Mouse (Mus musculus): ENCODE data around the gene Frmd6. TPM values are rescaled to one million over a fixed set of nuclear protein-coding genes. Genes with fewer than 3 reads are reported as not detected.

Gene Frmd6
- polyA plus RNA-seq, 1 experiment = 29.9 TPM

- Histone ChIP-seq H3K4me1 (ENCODE audit: control insufficient read depth, insufficient read depth, low read length) (peaks cover 3% of the 10 kb centered on the region), H3K4me3 (ENCODE audit: insufficient read depth, low read length) (no peak overlapping the region), H3K27ac (ENCODE audit: insufficient read depth, low read length) (no peak overlapping the region)
- TF ChIP-seq POLR2A (IDR thresholded peaks at IDR 0.05; ENCODE audit: extremely low read depth, insufficient read depth, low read length) (no peak), CTCF (IDR thresholded peaks at IDR 0.05; ENCODE audit: extremely low read depth, insufficient read depth, low read length) (no peak)
Observed at GRCm38 (mm10) chr12:70881854-70882253, 56.5 kb downstream of the Frmd6 start.

- H3K4me3 ChIP-seq (ENCODE audit: insufficient read depth, low read length) = no peak overlapping the region
- peaks cover 2% of the 10 kb centered on the region; the same call in 1 of the 2 replicates for H3K4me1 ChIP-seq (ENCODE audit: control insufficient read depth, insufficient read depth, low read length)
- H3K27ac ChIP-seq (ENCODE audit: insufficient read depth, low read length) = no peak overlapping the region
- no peak for TF ChIP-seq POLR2A (IDR thresholded peaks at IDR 0.05; ENCODE audit: extremely low read depth, insufficient read depth, low read length)
- TF ChIP-seq CTCF (IDR thresholded peaks at IDR 0.05; ENCODE audit: extremely low read depth, insufficient read depth, low read length) = no peak
Observed at GRCm38 (mm10) chr12:70883141-70883540, 57.8 kb downstream of the Frmd6 start.

DNA sequence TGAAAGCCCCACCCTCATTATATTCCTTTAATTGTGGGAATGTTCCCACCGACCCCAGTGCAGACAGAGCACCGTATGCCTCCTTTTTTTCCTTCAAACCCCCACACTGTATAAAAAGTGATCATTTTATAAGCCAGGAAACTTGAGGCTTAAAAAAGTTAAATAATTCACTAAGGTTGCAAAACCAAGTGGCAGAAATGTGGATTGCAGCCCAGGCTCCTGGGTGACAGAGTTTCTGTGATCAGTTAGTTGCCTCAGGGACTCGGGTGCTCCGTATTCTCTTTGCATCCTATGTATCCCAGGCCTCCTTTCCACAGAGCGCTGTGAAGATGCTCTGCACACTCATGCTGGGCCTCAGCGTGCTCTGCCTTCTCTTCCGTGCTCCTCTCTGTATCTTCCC lies 58.8 kb downstream of the Frmd6 start:
- Histone ChIP-seq H3K4me3 (ENCODE audit: insufficient read depth, low read length) (no peak overlapping the region), H3K27ac (ENCODE audit: insufficient read depth, low read length) (no peak overlapping the region), H3K4me1 (ENCODE audit: control insufficient read depth, insufficient read depth, low read length) (peaks cover 2% of the 10 kb centered on the region; the same call in 1 of the 2 replicates)
- TF ChIP-seq CTCF (IDR thresholded peaks at IDR 0.05; ENCODE audit: extremely low read depth, insufficient read depth, low read length) = no peak
- no peak for TF ChIP-seq POLR2A (IDR thresholded peaks at IDR 0.05; ENCODE audit: extremely low read depth, insufficient read depth, low read length)

DNA sequence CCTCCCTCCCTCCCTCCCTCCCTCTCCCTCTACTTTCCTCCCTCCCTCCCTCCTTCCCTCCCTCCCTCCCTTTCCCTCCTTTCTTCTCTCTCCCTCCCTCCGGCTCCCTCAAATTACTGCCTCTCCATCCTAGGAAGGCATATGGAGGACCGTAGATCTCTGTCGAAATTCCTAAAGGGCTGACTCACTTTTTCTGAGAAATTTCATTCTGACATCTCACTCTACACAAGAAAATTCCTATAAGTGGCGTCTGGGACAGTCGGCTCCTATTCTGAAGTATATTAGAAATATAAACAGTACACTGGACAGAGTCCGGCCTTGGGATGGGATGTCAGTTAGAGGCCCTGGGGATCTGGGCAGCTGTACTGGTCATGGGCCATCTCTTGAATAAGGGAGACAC lies 59.7 kb downstream of the Frmd6 start:
- TF ChIP-seq POLR2A (IDR thresholded peaks at IDR 0.05; ENCODE audit: extremely low read depth, insufficient read depth, low read length) (no peak), CTCF (IDR thresholded peaks at IDR 0.05; ENCODE audit: extremely low read depth, insufficient read depth, low read length) (no peak)
- Histone ChIP-seq H3K4me1 (ENCODE audit: control insufficient read depth, insufficient read depth, low read length) (peaks cover 2% of the 10 kb centered on the region; the same call in 1 of the 2 replicates), H3K27ac (ENCODE audit: insufficient read depth, low read length) (no peak overlapping the region), H3K4me3 (ENCODE audit: insufficient read depth, low read length) (no peak overlapping the region)

DNA sequence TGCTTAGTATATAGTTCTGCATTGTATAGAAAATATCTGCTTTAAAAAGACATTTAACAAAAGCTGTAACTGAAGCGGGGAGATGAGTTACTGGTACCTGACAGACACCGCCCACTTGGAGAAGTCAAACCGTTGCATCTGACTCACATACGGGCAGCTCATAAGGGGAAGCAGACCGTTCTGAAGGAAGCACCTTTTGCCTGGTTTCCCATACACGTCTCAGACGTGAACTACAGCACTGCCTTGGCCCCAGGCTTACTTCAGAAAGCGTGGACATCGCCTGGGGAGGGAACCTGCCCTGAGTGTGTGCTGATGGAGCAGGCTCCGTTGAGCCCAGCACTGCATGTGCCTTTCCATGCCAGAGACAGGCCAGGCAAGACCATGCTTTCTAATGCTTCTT lies 60.3 kb downstream of the Frmd6 start:
- peaks cover 2% of the 10 kb centered on the region; the same call in 1 of the 2 replicates for H3K4me1 ChIP-seq (ENCODE audit: control insufficient read depth, insufficient read depth, low read length)
- H3K4me3 ChIP-seq (ENCODE audit: insufficient read depth, low read length) = no peak overlapping the region
- no peak overlapping the region for H3K27ac ChIP-seq (ENCODE audit: insufficient read depth, low read length)
- no peak for TF ChIP-seq POLR2A (IDR thresholded peaks at IDR 0.05; ENCODE audit: extremely low read depth, insufficient read depth, low read length)
- TF ChIP-seq CTCF (IDR thresholded peaks at IDR 0.05; ENCODE audit: extremely low read depth, insufficient read depth, low read length) = no peak

DNA sequence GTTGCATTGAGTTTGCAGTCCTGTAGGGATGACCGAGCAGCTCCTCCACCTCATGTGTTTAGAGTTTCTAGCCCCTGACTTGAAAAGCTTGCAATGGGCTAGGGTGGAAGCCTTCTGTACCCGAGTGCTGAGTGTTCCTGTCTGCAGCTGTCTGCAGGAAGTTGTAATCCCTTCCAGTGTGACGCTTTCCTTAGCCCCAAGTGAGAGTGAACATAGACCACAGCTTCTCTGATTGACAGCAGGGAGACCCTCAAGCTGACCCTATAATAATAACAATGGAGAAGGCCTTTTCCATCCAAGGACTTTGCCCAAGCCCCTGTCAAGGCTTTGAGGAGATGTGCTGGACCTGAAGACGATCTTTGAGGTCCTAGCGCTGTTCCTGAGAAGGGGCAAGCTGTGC lies 65.1 kb downstream of the Frmd6 start:
- H3K4me3 ChIP-seq (ENCODE audit: insufficient read depth, low read length) = no peak overlapping the region
- TF ChIP-seq CTCF (IDR thresholded peaks at IDR 0.05; ENCODE audit: extremely low read depth, insufficient read depth, low read length) (no peak), POLR2A (IDR thresholded peaks at IDR 0.05; ENCODE audit: extremely low read depth, insufficient read depth, low read length) (no peak)
- peaks cover 2% of the 10 kb centered on the region; the same call in 1 of the 2 replicates for H3K4me1 ChIP-seq (ENCODE audit: control insufficient read depth, insufficient read depth, low read length)
- no peak overlapping the region for H3K27ac ChIP-seq (ENCODE audit: insufficient read depth, low read length)

GRCm38 (mm10) chr12:70890874-70891470 lies 65.7 kb downstream of the Frmd6 start:
- Histone ChIP-seq H3K4me1 (ENCODE audit: control insufficient read depth, insufficient read depth, low read length) (no peaks in the 10 kb centered on the region), H3K4me3 (ENCODE audit: insufficient read depth, low read length) (no peak overlapping the region), H3K27ac (ENCODE audit: insufficient read depth, low read length) (no peak overlapping the region)
- no peak for TF ChIP-seq POLR2A (IDR thresholded peaks at IDR 0.05; ENCODE audit: extremely low read depth, insufficient read depth, low read length)
- TF ChIP-seq CTCF (IDR thresholded peaks at IDR 0.05; ENCODE audit: extremely low read depth, insufficient read depth, low read length) = no peak

DNA sequence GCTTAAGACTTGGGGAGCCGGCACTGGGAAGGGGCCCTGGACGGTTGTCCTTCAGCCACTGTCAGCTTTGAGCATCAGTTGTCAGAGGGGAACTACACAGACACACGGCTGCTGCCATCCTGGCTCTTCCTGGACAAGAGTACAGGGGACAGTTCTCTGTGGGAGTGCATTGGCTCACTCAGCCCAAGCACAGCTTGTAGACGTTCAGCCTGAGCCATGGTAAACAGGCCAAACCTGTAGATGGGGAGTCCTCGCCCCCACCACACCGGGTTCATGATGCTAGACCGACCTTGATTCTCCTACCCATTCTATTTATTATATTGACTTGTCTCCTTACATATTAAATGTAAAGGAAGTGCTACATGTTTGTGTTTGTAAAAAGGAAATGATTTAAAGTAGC lies 70.0 kb downstream of the Frmd6 start:
- Histone ChIP-seq H3K27ac (ENCODE audit: insufficient read depth, low read length) (no peak overlapping the region), H3K4me1 (ENCODE audit: control insufficient read depth, insufficient read depth, low read length) (no peaks in the 10 kb centered on the region), H3K4me3 (ENCODE audit: insufficient read depth, low read length) (no peak overlapping the region)
- TF ChIP-seq POLR2A (IDR thresholded peaks at IDR 0.05; ENCODE audit: extremely low read depth, insufficient read depth, low read length) (no peak), CTCF (IDR thresholded peaks at IDR 0.05; ENCODE audit: extremely low read depth, insufficient read depth, low read length) (no peak)

DNA sequence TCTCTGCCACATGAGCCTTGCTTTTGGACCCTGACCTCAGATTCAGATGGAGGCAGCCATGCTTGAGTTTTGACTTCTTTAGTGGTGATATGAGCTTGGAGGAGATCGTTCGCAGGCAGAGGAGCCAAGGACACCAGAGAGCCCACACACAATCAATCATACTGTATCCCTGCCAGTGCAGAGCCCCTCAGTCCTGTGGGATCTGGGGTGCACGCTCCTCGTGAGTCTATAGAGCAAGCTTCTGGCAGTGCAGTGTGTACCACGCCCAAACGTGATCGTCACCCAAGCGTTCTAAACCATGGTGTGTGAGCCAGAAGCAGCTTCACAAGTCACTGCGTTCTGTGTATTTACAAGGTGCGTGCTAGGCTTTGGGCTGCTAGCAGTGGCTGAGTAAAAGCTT lies 70.8 kb downstream of the Frmd6 start:
- no peak overlapping the region for H3K27ac ChIP-seq (ENCODE audit: insufficient read depth, low read length)
- no peaks in the 10 kb centered on the region for H3K4me1 ChIP-seq (ENCODE audit: control insufficient read depth, insufficient read depth, low read length)
- TF ChIP-seq CTCF (IDR thresholded peaks at IDR 0.05; ENCODE audit: extremely low read depth, insufficient read depth, low read length) (no peak), POLR2A (IDR thresholded peaks at IDR 0.05; ENCODE audit: extremely low read depth, insufficient read depth, low read length) (no peak)
- H3K4me3 ChIP-seq (ENCODE audit: insufficient read depth, low read length) = no peak overlapping the region

DNA sequence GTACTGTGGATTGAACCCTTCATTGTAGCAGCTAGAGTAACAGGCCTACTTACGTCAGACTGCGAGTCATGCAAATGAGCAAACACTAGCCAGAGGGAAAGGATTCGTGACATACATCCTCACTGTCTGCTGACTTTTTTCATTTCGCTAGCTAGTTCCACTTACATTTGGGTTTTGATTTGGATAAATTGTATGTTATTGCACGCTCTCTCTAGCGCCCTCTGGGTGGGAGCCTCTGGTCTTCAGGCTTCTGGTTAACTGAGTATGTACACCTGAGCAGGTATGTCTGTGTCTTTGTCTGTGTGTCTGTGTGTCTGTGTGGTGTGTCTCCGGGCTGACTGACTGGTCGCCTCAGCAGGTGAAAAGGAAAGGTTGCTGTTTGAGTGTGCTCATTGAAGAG lies 72.1 kb downstream of the Frmd6 start:
- TF ChIP-seq CTCF (IDR thresholded peaks at IDR 0.05; ENCODE audit: extremely low read depth, insufficient read depth, low read length) (peak; percentile 36; the same call in 1 of the 2 replicates), POLR2A (IDR thresholded peaks at IDR 0.05; ENCODE audit: extremely low read depth, insufficient read depth, low read length) (no peak)
- H3K4me1 ChIP-seq (ENCODE audit: control insufficient read depth, insufficient read depth, low read length) = no peaks in the 10 kb centered on the region

More for the DNA sequence above, 72.1 kb downstream of the Frmd6 start:
- Histone ChIP-seq H3K27ac (ENCODE audit: insufficient read depth, low read length) (no peak overlapping the region), H3K4me3 (ENCODE audit: insufficient read depth, low read length) (no peak overlapping the region)

Data from cortical plate, adult 2 months (tissue).